Mouse (Mus musculus): ENCODE measurements around the gene Trpm6.

The Trpm6 gene

GRCm38 (mm10) chr19:18889117-18889627, 139.4 kb downstream of the Trpm6 start:
- peak; percentile 36 to 74 for DNase-seq (ENCODE audit: low spot score in 2 of 2)

DNA sequence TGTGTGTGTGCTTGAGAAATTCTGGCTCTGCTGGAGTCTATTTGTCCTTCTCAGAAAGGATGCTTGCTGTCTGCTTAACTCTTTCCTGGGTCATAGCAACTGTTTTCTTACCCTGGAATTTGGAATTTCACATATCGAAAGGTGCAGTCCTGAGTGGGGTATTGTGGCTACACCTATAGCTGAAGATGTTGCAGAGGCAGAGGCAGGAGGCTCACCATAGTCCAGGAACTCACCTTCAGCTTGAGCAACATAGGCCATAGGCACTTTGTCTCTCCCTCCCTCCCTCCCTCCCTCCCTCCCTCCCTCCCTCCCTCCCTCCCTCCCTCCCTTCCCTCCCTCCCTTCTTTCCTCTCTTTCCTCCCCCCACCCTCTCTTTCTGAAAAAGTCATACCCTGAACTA, 139.8 kb downstream of the Trpm6 start:
- no peak for DNase-seq (ENCODE audit: low spot score in 2 of 2)

- no peak for DNase-seq (ENCODE audit: low spot score in 2 of 2)
These were observed 140.4 kb downstream of the Trpm6 start for GRCm38 (mm10) chr19:18890216-18890615.

GRCm38 (mm10) chr19:18898238-18898637, 148.5 kb downstream of the Trpm6 start:
- DNase-seq (ENCODE audit: low spot score in 2 of 2): no peak

GRCm38 (mm10) chr19:18902041-18902693, 152.4 kb downstream of the Trpm6 start:
- no peak for DNase-seq (ENCODE audit: low spot score in 2 of 2)

- DNase-seq (ENCODE audit: low spot score in 2 of 2): no peak
These were observed 152.9 kb downstream of the Trpm6 start for GRCm38 (mm10) chr19:18902694-18903067.

DNA sequence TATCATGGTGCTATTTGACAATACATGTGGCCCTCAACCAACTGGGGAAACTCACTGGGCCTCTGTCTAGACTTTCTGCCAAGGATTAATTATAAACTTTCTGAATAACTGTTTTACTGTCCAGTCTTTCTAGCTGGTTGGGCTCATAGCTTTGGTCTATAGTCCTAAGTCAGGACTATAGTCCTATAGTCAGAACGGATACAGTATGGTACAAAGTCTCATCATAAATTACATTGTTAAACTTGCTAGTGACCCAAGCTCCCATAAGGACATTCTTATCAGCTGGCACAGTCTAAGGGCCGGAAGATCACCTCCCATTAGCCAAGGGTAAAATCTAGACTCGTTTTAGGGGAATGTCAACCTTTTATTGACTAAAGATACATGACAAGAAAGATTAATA, 155.7 kb downstream of the Trpm6 start:
- no peak for DNase-seq (ENCODE audit: low spot score in 2 of 2)

- no peak for DNase-seq (ENCODE audit: low spot score in 2 of 2)
These were observed 159.9 kb downstream of the Trpm6 start for GRCm38 (mm10) chr19:18909641-18910040.

DNA sequence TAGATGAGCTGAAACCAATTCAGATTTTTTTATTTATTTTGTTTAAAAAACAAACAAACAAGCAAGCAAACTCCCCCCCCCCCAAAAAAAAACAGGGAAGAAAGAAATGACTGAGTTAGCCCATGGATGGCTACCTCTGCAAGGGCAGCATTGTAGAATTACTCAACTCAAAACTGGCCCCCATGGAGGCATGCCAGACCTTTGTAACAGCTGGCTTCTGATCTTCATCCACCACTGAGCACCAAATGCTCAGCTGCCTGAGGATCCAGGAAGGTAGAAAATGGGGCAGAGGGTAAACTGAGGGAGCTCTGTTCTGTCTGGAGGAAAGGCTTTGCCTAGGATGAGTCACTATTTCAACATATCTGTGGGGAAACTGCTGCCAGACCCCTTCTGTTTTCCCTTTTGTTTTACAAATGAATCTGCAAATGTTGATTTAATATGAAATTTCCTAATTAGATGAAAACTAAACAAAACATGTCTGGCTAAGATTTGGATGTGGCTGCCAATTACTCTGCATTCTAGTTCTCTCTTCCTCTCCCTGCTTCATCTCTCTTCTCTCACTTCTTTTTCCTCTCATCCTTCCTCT, 162.1 kb downstream of the Trpm6 start:
- DNase-seq (ENCODE audit: low spot score in 2 of 2): no peak

DNA sequence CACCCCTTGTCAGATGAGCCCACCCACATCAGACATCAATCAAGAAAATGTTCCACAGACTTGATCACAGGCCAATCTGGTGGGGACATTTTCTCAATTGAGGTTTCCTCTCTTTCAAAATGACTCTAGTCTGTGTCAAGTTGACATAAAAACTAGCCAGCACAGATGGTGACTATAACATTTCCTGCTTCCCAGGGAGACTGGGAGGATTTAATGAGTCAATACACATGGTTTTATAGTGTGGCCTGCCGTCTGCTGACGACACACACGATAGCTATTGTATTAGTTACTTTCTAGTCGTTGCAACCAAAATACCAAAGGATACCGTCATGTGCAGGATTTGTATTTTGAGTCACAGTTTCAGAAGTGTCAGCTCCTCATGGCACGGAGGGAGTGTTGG, 191.6 kb downstream of the Trpm6 start:
- DNase-seq (ENCODE audit: low spot score in 2 of 2): no peak
